Mouse (Mus musculus): ENCODE data around the gene Slc6a13.

Gene Slc6a13

GRCm38 (mm10) chr6:121299954-121300353 lies at the start of gene Slc6a13:
TSS of gene Slc6a13 (plus strand) at chr6:121300227.
- peak; percentile 47 for DNase-seq (ENCODE audit: low read depth, low spot score)

- DNase-seq (ENCODE audit: low read depth, low spot score): no peak
Measured at GRCm38 (mm10) chr6:121250406-121250805, 49.6 kb upstream of the Slc6a13 start.

GRCm38 (mm10) chr6:121251256-121251655 lies 48.8 kb upstream of the Slc6a13 start:
- no peak for DNase-seq (ENCODE audit: low read depth, low spot score)

- peak; percentile 80 for DNase-seq (ENCODE audit: low read depth, low spot score)
Measured at GRCm38 (mm10) chr6:121260548-121260947, 39.5 kb upstream of the Slc6a13 start.

- DNase-seq (ENCODE audit: low read depth, low spot score): no peak
Measured at GRCm38 (mm10) chr6:121261233-121261632, 38.8 kb upstream of the Slc6a13 start.

- no peak for DNase-seq (ENCODE audit: low read depth, low spot score)
Measured at GRCm38 (mm10) chr6:121262004-121262403, 38.0 kb upstream of the Slc6a13 start.

GRCm38 (mm10) chr6:121262496-121262895 lies 37.5 kb upstream of the Slc6a13 start:
- no peak for DNase-seq (ENCODE audit: low read depth, low spot score)

GRCm38 (mm10) chr6:121270156-121270555 lies 29.9 kb upstream of the Slc6a13 start:
- no peak for DNase-seq (ENCODE audit: low read depth, low spot score)

- DNase-seq (ENCODE audit: low read depth, low spot score): no peak
Measured at GRCm38 (mm10) chr6:121271707-121272074, 28.3 kb upstream of the Slc6a13 start.

GRCm38 (mm10) chr6:121272075-121272800 lies 27.8 kb upstream of the Slc6a13 start:
- peak; percentile 81 for DNase-seq (ENCODE audit: low read depth, low spot score)

- peak; percentile 78 for DNase-seq (ENCODE audit: low read depth, low spot score)
Measured at GRCm38 (mm10) chr6:121274356-121274755, 25.7 kb upstream of the Slc6a13 start.

GRCm38 (mm10) chr6:121284132-121284531 lies 15.9 kb upstream of the Slc6a13 start:
- no peak for DNase-seq (ENCODE audit: low read depth, low spot score)

GRCm38 (mm10) chr6:121299317-121299716 lies 710 bp upstream of the Slc6a13 start:
- DNase-seq (ENCODE audit: low read depth, low spot score): no peak

GRCm38 (mm10) chr6:121300504-121300903 lies 477 bp downstream of the Slc6a13 start:
- DNase-seq (ENCODE audit: low read depth, low spot score): no peak

- no peak for DNase-seq (ENCODE audit: low read depth, low spot score)
Measured at GRCm38 (mm10) chr6:121303466-121304220, 3.6 kb downstream of the Slc6a13 start.

GRCm38 (mm10) chr6:121304630-121305029 lies 4.6 kb downstream of the Slc6a13 start:
- no peak for DNase-seq (ENCODE audit: low read depth, low spot score)

- no peak for DNase-seq (ENCODE audit: low read depth, low spot score)
Measured at GRCm38 (mm10) chr6:121305571-121305970, 5.5 kb downstream of the Slc6a13 start.

GRCm38 (mm10) chr6:121310984-121311383 lies 11.0 kb downstream of the Slc6a13 start:
- no peak for DNase-seq (ENCODE audit: low read depth, low spot score)

GRCm38 (mm10) chr6:121319099-121319498 lies 19.1 kb downstream of the Slc6a13 start:
- DNase-seq (ENCODE audit: low read depth, low spot score): no peak

GRCm38 (mm10) chr6:121322381-121323110 lies 22.5 kb downstream of the Slc6a13 start:
- no peak for DNase-seq (ENCODE audit: low read depth, low spot score)

- no peak for DNase-seq (ENCODE audit: low read depth, low spot score)
Measured at GRCm38 (mm10) chr6:121325298-121325697, 25.3 kb downstream of the Slc6a13 start.

GRCm38 (mm10) chr6:121325740-121326139 lies 25.7 kb downstream of the Slc6a13 start:
- DNase-seq (ENCODE audit: low read depth, low spot score): no peak
